Mouse (Mus musculus) liver, embryonic 14.5 days (tissue): ENCODE results near the gene Pcdh10.

Experiments used
- CTCF ChIP-seq: IDR thresholded peaks from 2 replicates; pipeline ENCODE4 v1.5.1; 2016; ENCODE audit warnings: antibody characterized with exemption, low read depth, control low read depth
- EP300 ChIP-seq: IDR thresholded peaks from 2 replicates; pipeline ENCODE4 v1.6.1; 2016; ENCODE audit warnings: antibody characterized with exemption, low read depth

GRCm38 (mm10) chr3:45403239-45403638 lies 25.0 kb downstream of the Pcdh10 start:
- TF ChIP-seq CTCF (no peak), EP300 (no peak)
